Mouse (Mus musculus) heart, postnatal 0 days (tissue): ENCODE measurements around the gene Col19a1.

Experiments
- CTCF ChIP-seq: IDR thresholded peaks from 2 replicates; pipeline ENCODE4 v1.5.1; 2016; ENCODE audit warnings: antibody characterized with exemption, control low read depth, low read depth
- EP300 ChIP-seq: IDR thresholded peaks from 2 replicates; pipeline ENCODE4 v1.6.1; 2016; ENCODE audit warnings: antibody characterized with exemption, low read depth

DNA sequence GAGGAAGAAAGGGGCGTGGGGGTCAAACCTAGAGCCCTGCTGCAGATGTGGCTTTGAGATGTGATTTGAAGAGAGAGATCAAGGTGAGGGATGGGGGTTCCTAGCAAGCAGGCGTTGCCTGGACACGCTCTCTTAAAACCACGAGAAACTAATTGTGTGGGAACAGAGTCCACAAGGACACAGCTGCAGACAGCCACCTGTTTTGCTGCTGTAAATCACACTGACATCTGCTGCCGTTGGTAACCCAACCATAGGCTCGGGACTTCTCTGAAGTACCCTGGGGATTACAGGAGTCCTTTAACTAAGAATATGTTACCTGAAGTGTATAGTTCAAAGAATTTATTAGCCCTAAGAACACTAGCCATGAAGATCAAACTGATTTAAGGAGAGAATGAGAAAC lies 300.9 kb downstream of the Col19a1 start:
- no peak for TF ChIP-seq CTCF
- no peak for TF ChIP-seq EP300
